Mouse (Mus musculus) forelimb bud, embryonic 11.5 days (tissue): ENCODE data around the gene Prkcb.

Source experiments
- DNase-seq: peaks from one replicate; pipeline ENCODE4 v3.0.0-alpha.2; 2012; ENCODE audit warnings: low read depth, low spot score

The Prkcb gene

DNA sequence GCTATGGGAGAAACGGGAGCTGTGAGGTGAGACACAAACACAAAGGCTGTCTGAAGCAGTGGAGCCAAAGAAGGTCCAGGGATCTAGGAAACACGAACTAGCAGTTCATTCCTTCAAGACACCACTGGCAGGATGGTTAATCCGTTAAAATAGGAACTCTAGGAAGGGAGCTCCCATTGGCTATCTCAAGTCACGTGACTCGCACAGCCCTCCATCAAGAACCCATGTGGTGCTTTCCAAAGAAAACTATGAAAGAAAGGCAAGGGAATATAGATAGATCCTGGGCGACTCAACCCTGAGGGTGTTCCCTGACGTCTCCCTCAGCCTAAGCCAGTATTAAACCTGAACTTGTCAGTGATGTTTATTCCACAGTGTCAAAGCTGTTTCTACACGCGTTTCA lies 31.0 kb downstream of the Prkcb start:
- DNase-seq: no peak

DNA sequence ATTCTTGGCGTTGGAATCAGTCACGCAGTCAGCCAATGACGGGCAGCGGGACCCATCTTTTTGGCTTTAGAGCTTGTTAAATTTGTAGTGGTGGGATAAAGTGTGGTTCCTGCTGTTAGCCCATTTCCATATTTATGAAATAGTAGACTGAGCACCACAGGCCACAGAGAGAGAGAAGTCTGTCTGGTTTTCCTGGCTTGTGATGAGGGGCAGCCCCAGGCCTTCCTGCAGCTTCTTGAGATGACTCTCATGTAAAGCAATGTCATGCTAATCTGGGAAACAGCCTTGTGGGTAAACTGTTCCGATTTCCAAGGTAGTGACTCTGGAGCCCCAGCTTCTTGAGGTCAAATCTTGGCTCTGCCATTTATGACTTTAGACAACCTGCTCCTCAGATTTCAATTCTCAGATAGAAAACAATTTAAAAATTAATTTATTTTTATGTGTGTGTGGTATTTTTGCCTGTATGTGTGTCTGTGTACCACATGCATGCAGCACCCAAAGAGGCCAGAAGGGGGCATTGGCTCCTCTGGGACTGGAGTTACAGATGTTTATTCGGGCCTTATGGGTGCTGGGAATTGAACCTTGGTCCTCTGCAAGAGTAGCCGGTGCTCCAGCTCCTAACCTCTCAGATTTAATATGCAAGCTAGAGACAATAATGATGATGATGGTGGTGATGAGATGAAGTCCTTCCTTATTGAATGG lies 32.4 kb downstream of the Prkcb start:
- DNase-seq: no peak

DNA sequence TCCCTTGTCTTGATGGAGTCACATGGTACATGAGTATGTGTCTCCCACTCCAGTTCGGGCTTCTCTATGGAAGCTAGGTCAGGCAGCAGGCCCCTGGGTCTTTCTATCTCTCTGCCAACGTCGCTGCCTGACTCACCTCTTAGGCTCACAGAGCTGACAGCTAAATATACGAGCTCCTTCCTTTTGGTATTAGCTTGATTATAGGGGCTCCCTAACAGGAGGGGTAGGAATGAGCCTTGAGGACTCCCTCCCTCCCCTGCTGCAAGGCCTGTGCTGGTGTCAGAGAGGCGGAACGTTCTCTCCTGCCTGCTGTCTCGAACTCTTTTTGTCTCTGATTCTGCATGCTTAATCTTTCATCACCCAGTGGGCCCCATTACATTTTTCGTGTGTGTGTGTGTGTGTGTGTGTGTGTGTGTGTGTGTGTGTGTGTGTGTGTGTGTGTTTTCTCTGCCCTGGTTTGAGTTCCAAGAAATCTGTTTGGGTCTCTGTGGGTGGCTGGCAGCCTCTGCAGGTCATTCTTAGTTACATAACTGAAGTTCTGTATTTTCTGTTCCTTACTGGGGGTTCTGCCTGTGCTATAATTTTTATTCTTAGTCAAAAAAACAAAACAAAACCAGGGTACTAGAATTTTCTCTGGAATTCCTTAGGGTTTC lies 33.6 kb downstream of the Prkcb start:
- no peak for DNase-seq

DNA sequence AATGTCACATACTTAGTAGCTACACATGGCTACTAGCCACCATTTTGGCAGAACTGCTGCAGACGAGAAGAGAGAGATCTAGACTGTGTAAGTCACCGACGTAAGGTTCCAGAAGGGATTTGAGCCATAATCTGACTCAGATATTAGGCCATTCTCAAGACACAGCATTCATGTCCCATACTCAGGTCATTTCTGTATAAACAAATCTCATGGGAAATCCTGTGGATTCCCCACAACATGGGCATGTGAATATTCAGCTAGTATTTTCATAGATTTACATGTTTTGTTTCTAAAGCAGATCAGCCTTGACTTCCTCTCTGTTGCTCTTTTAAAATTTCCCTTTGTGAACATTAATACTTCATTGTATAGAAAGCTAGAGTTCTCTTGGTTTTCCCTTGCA lies 39.4 kb downstream of the Prkcb start:
- no peak for DNase-seq

DNA sequence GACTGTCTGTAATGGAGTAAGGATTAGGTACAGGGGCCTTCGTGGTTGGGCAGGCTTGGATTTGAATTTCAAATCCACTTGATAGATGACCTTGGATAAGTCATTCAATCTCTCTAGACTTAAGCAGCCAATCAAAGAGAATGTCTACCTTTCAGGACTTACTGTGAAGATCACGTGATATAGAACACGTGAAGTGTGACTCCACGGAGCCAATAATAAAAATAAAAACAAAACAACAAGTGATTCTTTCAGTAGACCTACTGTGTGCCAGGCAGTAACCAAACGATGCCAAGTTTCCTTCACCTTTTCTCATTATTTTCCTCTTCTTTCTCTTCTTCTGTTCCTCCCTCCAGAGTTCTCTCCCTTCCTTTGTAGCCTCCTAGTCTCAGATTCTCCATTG lies 39.9 kb downstream of the Prkcb start:
- no peak for DNase-seq

DNA sequence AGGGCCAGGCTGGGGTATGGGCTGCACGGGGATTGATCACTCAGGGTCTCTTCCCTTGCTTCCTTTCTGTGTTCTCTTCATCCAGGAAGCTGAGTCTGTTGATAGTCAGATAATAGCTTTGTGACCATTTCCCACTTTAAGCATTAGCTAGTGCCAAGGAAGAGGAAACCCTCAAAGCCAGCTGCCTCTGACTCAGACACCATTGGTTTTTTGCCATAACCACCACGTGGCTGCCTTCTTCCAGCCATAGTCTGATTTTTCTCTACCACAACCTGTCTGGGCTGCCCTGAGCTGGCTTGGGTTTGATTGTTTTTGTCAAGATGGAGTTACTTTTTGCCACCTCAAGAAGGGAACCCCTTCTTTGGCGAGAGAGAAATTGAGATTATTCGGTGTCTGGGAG lies 41.0 kb downstream of the Prkcb start:
- DNase-seq: no peak

DNA sequence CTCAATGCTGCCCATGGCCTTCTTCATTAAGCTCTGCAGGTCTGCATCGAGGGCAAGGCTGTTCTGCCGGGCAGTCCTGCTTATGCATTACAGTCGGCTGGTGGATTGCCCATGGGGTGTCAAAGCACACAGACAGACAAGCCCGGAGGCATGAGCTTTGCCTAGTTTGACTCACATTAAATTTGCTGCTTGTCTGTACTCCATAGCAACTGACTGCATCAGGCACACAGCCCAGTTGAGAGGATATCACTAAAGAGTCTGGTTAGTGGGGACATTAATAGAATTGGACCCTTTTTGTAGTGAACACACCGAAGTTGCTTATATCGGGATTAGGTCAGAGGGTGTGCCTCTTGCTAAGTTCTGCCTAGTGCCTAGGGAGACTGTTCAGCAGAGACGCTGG lies 45.1 kb downstream of the Prkcb start:
- DNase-seq: no peak

DNA sequence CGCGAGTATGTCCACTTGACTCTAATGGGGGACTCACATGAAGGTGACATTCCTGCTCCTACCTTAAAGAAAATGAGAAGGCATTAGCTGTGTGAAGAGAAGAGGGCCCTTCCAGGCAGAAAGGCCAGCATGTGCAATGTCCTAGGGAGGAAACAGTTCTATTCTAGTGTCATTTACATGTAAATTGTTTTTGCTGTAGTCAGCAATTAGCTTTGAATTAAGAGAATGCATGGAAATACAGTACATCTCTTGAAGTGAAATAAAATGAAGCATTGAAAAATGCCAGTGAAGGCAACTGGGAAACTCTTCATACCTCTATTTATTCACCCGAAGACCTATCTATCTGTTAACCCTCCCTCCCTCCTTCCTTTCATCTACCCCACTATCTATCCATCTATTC lies 48.8 kb downstream of the Prkcb start:
- no peak for DNase-seq

DNA sequence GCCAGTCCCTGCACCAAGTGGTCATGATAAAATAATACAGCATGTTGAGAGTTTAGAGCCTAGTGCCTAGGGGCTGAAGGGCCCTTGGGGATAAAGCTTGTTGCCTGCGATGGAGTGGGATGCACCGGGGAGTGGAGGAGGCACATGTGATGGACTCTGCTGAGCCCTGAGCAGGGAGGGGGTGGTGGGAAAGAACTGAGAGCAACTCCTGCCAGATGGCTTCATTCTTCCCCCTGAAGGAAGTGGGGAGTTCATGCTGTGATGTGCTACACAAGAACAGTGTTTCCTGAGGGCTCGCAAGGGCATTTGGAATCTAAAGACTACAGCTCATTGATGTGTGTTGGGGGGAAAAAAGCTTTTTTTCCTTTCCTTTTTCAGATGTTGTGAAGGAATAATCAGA lies 49.5 kb downstream of the Prkcb start:
- no peak for DNase-seq

DNA sequence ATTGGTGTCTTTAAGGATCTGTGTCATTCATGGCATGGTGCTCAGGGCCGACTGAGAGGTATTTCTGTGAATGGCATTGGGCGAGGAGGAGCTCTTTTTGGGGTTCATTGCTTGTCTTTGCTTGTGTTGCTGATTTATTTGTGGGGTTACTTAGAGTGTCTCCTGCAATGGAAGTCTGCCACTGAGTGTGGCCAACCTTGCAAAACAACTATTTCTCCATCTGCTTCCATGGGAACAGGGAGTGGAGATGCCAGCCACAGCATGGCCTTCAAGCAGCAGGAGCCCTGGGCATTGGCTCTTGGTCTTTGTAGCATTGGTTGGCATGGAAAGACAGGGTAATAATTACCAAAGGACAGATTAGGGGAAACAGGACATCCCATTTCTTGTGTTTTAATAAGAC lies 50.9 kb downstream of the Prkcb start:
- DNase-seq: no peak

DNA sequence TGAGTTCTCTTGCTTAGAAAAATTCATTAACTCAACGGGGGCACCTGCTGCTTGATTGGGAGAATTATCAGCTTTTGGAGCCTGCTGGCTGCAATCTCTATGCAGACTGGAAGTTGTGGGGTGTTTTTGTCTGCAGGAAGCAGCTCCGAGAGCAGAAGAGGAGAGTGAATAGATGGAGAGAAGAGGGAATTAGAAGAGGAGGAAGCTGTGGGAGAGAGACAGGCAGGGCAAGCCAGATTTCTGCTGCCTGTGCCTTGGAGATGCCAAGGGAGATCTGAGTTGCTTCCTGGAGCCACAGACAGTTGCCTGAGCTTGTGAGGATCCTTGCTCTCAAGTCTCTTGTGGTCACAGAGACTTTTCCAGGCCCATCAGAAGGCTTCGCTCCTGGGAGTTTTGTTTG lies 53.3 kb downstream of the Prkcb start:
- DNase-seq: no peak

DNA sequence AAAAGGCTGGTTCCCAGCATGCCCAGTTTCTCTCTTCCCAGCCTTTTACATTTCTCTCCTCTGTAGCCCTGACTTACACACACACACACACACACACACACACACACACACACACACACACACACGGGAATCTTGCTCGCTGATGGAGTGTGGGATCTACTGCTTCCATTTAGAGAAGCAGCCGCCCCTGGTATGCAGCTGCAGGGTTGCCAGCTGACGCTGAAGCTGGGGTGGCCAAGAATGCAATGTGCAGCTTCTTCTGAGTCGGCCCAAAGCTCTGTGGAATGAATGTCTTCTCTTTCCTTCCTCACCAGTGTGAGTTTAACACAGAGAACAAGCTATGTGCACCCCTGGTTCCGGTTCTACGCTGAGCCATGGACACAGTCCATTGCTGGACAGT lies 56.1 kb downstream of the Prkcb start:
- DNase-seq: no peak

DNA sequence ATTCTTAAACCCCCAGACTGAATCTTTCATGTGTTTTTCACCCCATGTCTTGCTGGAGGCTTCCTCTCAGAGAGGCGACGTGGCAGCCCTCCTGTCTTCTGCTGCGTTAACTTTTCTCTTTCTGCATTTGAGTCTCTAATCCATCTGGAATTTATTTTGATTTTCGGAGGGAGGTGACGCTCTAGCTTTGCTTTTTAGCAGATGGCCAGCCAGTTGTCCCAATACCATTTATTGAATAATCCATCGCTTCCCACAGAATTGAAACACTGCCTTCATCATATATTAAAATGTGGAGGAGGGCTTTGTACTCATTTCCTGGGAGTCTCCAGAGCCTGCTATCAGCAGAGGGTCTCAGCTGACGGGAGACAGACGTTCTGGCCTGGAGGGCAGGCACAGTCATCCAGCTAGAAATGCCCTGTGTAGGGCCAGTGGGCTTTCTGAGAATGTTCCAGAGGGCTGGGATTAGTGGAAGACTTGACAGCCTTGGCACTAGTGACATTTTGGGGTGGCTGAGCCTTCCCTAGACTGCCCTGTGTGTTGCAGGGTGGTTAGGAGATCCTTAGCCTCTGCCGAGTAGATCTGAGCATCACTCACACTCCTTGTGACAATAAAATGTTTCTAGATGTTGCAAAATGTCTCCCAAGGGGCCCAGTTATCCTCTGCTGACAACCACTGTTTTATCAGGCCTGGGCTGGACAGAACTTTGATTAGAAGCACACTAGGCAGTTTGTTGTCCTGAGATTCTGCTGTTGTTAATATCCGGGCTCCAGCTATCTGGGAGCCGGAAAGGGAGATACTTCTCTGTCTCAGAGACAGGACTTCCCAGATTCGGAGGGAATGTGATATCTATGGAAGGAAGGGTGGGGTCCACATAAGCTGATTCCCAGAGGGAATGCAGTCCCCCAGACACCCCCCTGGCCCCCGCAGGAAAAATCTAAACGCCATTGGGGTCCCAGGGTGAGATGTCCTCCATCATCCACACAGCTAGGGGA lies 58.0 kb downstream of the Prkcb start:
- DNase-seq: no peak

DNA sequence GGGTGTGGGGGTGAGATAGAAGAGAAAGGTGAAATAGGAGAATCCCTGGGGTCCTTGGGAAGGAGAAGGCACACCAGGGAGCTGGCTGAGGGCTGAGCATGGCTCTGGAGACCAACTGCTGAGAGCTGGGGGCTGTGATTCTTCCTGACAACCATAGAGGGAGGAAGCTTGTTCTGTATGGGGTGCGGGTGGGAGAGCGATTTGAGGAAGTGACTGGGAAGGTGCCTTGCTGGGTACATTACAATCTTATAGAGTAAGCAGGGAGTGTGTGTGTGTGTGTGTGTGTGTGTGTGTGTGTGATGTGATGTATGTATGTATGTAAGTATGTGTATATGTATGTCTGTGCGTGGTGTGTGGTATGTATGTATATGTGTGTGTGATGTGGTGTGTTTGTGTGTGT lies 58.9 kb downstream of the Prkcb start:
- no peak for DNase-seq

DNA sequence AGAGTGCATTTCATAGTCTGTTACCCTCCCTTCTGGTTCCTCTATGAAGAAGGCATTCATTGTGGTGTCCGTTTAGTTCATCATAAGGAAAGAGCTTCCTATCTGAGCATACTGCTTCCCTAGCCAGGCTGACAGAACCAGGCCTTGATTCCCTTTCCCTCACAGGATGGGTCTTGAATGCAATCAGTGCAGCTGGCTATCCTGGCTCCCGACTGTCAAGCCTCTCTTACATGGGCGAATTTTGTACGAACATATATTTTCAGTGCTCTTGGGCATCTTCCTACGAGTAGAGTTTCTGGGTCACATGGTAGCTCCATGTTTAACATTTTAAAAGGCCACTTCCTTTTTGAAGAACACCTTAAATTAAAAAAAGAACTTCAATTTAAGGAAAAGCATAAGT lies 61.4 kb downstream of the Prkcb start:
- DNase-seq: no peak

DNA sequence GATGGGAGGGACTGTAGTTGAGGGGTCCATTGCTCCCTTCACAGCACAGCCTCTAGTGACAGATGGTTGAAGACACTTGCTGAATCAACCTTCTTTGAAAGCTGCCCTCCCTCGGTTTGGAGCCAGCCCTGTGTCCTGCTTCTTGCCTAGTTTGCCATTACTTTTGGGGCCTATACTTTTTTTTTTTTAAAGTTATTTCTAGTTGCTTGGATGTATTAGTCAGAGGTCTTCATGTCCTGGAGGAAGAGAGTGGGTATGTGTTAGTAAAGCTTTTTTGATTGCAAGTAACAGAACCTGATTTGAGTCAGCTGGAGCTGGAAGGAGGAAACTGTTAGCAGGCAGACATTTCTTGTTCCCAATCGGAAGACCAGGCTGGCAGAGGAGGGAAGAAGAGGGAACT lies 62.2 kb downstream of the Prkcb start:
- DNase-seq: no peak

DNA sequence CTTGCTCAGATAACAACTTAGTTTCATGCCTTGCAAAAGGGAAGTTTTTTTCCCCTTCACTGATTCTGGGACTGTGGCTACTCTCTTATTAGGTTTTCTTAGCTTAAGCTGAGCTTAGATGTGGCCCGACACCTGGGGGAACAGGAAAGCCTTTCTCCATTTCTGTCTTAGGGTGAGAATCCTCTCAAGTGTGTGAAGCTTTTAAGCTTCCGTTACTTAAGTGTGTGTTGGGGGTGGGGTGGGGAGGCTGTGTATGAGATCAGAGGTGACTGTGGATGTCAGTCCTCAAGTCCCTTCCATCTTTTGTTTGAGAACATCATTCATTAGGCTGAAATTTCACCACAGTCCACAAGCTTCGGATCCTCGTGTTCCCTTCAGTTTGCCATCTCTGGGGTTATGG lies 63.3 kb downstream of the Prkcb start:
- DNase-seq: no peak

DNA sequence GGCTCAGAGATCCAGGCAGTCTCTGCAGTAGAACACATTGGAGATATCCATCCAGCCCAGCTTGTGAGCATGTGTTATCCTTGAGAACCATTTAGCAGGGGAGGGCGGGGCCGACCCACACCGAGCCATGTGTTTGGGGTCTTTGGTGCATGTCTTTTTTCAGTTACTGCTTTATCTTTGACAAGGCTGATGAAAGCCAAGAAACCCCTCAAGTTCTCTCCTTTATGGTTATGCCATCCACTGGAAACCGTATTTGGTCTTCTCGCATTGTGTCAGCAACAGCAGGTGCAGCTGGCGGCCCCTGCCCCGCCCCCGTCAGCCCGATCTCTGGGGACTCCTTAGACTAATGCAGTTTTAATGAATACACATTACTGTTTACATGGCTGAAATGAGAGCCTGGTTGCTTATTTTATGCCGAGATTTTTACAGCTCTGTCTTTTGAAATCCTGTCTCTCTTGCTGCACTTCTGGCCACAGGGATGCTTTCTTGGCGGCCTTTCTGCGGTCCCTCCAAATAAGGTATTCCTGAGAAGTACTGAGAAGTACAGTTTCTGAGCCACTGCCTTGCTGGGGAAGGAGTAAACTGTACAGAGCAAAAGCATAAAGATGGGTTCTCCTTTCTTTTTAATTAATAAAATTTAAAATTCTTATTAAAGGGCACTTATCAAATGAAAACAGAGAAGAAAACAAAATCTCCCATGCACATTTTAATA lies 64.2 kb downstream of the Prkcb start:
- peak; percentile 24 for DNase-seq

DNA sequence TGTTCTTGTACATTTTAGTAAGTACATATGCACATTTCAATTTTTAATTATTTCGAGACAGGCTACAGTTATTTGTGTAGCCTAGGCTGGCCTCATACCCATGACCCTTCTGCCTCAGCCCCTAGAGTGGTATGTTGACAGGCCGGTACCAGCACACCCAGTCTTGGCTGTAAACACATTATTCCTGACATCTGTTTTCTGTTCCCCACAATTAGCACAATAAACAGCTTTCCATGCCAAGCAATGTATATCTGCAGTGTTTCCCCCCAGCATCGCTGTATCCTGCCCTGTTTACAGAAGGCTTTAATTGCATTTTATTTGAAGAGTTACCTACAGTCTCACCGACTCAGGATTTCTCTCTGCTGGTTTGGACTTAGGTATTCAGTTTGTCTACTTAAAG lies 64.8 kb downstream of the Prkcb start:
- DNase-seq: peak; percentile 54

DNA sequence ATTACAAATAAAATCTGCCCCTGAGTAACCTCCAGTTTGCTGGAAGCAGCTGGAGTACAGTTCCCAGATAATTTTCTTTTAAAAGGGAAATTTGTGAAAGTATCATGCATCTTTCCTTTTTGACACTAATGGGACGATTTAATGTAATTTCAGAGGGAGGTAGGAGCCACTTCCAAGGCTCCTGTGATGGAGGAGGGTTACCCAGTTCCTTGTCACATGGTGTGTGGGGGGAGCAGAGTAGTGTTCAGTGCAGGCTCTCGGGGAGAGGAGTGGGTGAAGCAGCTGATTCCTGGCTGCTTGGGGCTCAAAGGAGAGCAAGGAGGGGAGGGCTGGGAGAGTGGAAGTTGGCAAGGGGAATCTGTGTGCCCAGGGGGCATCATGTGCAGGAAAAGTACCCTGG lies 68.4 kb downstream of the Prkcb start:
- no peak for DNase-seq

DNA sequence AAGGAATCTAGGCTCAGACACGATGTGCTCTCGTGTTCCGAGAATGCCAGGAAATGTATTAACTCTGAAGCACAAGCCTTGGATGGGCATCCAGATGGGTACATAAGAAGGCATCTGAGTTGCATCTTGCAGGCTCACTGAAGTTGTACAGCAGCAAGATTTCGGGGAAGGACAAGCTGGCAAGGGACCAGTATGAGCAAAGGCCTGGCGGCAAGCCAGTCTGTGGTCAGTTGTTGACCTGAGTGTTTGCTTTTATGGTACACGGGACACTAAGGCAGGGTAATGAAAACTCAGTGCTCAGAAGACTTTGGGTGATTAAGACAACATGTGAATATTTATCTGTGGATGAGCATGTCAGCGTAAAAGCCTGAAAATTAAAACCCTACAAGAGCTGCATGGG lies 69.3 kb downstream of the Prkcb start:
- DNase-seq: no peak

DNA sequence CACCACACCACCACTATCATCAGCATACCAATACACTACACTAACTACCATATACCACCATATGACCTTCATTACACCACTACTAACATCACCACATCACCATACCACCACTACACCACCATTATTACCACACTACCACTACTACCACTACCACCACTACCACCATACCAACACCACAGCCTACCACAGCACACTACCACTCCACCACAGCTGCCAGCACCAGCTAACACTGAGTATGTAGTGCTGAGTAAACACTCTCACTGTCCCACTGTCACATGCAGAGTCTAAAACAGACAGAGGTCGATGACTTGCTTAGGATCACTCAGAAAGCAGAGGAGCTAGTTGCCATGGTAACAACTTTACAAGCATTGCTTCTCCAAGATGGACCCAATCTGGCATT lies 78.1 kb downstream of the Prkcb start:
- no peak for DNase-seq
